ENCODE assay signal across 8 mouse cellular contexts in genomic region chr9:25309505-25310182, GRCm38 (mm10). TPM values are rescaled to one million over a fixed set of nuclear protein-coding genes. Genes with fewer than 3 reads are reported as not detected.
A peak's percentile ranks its signal among the peaks of the same experiment; 100 is the strongest.
DNase-seq lines count a peak whose midpoint lies in the region; ATAC-seq and TF ChIP-seq lines count a peak whose summit lies in the region.

No protein-coding gene starts in this region.

- 66% methylated on average over 1 of the region's 1 CpGs for WGBS in liver, adult 2 months
- 83% methylated on average over 1 of the region's 1 CpGs for WGBS in embryonic facial prominence, embryonic 14.5 days
- 90% methylated on average over 1 of the region's 1 CpGs for WGBS in kidney, embryonic 14.5 days
- 84% methylated on average over 1 of the region's 1 CpGs for WGBS in midbrain, embryonic 15.5 days

- no peaks in the 10 kb centered on the region for H3K9me3 ChIP-seq in embryonic facial prominence, embryonic 14.5 days (ENCODE audit: control insufficient read depth, low read length)
- H3K9me3 ChIP-seq in kidney, embryonic 14.5 days (ENCODE audit: control insufficient read depth, low read length) = no peaks in the 10 kb centered on the region
- no peaks in the 10 kb centered on the region for H3K9me3 ChIP-seq in midbrain, embryonic 15.5 days

- no peak overlapping the region for H3K4me3 ChIP-seq in liver, adult 2 months (ENCODE audit: insufficient read depth, low read depth, low read length)
- no peak overlapping the region for H3K4me3 ChIP-seq in embryonic facial prominence, embryonic 14.5 days (ENCODE audit: low read depth, low read length)
- no peak overlapping the region for H3K4me3 ChIP-seq in kidney, embryonic 14.5 days (ENCODE audit: low read length)
- H3K4me3 ChIP-seq in midbrain, embryonic 15.5 days = no peak overlapping the region

- no peaks in the 10 kb centered on the region for H3K4me1 ChIP-seq in liver, adult 2 months (ENCODE audit: control insufficient read depth, insufficient read depth, low read length)
- no peaks in the 10 kb centered on the region for H3K4me1 ChIP-seq in embryonic facial prominence, embryonic 14.5 days (ENCODE audit: control insufficient read depth, insufficient read depth, low read length)
- H3K4me1 ChIP-seq in kidney, embryonic 14.5 days (ENCODE audit: control insufficient read depth, insufficient read depth, low read length) = no peaks in the 10 kb centered on the region
- no peaks in the 10 kb centered on the region for H3K4me1 ChIP-seq in midbrain, embryonic 15.5 days

- ATAC-seq in embryonic facial prominence, embryonic 14.5 days (ENCODE audit: low read depth) = peak; percentile 33; the same call in 1 of the 2 replicates
- peak; percentile 79; the same call in 1 of the 2 replicates for ATAC-seq in kidney, embryonic 14.5 days (ENCODE audit: low FRiP score, low TSS enrichment)
- ATAC-seq in midbrain, embryonic 15.5 days (replicated peaks) = peak; percentile 64; the same call in 1 of the 2 replicates

- TF ChIP-seq POLR2A in liver, adult 2 months (IDR thresholded peaks at IDR 0.05; ENCODE audit: extremely low read depth, insufficient read depth, low read length) = no peak

- no peak overlapping the region for H3K4me2 ChIP-seq in embryonic facial prominence, embryonic 14.5 days (ENCODE audit: low read depth, low read length)
- no peak overlapping the region for H3K4me2 ChIP-seq in kidney, embryonic 14.5 days (replicated peaks; ENCODE audit: low read depth, low read length)
- H3K4me2 ChIP-seq in midbrain, embryonic 15.5 days = no peak overlapping the region

- peaks cover 27% of the 10 kb centered on the region for H3K36me3 ChIP-seq in liver, adult 2 months (ENCODE audit: control insufficient read depth, insufficient read depth, low read length)
- peaks cover 36% of the 10 kb centered on the region for H3K36me3 ChIP-seq in embryonic facial prominence, embryonic 14.5 days (ENCODE audit: control insufficient read depth, insufficient read depth, low read length)
- H3K36me3 ChIP-seq in kidney, embryonic 14.5 days (ENCODE audit: control insufficient read depth, insufficient read depth, low read length) = peaks cover 34% of the 10 kb centered on the region
- H3K36me3 ChIP-seq in midbrain, embryonic 15.5 days (replicated peaks) = peaks cover 12% of the 10 kb centered on the region

- H3K27ac ChIP-seq in liver, adult 2 months (replicated peaks; ENCODE audit: insufficient read depth, low read depth, low read length) = no peak overlapping the region
- H3K27ac ChIP-seq in embryonic facial prominence, embryonic 14.5 days (replicated peaks; ENCODE audit: low read depth, low read length) = no peak overlapping the region
- H3K27ac ChIP-seq in kidney, embryonic 14.5 days (ENCODE audit: low read depth, low read length) = no peak overlapping the region
- H3K27ac ChIP-seq in midbrain, embryonic 15.5 days = no peak overlapping the region

- peak; percentile 73 for TF ChIP-seq CTCF in liver, adult 2 months (IDR thresholded peaks at IDR 0.05; ENCODE audit: low read depth, low read length)

- no peaks in the 10 kb centered on the region for H3K27me3 ChIP-seq in liver, adult 2 months (ENCODE audit: control insufficient read depth, insufficient read depth, low read length)
- H3K27me3 ChIP-seq in embryonic facial prominence, embryonic 14.5 days (replicated peaks; ENCODE audit: control insufficient read depth, insufficient read depth, low read length) = no peaks in the 10 kb centered on the region
- H3K27me3 ChIP-seq in kidney, embryonic 14.5 days (ENCODE audit: control insufficient read depth, insufficient read depth, low read length) = no peaks in the 10 kb centered on the region
- no peaks in the 10 kb centered on the region for H3K27me3 ChIP-seq in midbrain, embryonic 15.5 days (replicated peaks)

- H3K79me2 ChIP-seq in liver, adult 2 months (ENCODE audit: control insufficient read depth, insufficient read depth, low read length) = 0 out of 2 replicates have a peak, but pooled peaks cover 2% of the 10 kb centered on the region

- H3K9ac ChIP-seq in liver, adult 2 months (ENCODE audit: low read depth, low read length) = no peak overlapping the region
- no peak overlapping the region for H3K9ac ChIP-seq in embryonic facial prominence, embryonic 14.5 days (ENCODE audit: low read depth, low read length)
- H3K9ac ChIP-seq in kidney, embryonic 14.5 days (ENCODE audit: low read depth, low read length) = no peak overlapping the region
- no peak overlapping the region for H3K9ac ChIP-seq in midbrain, embryonic 15.5 days

- DNase-seq in liver, adult 2 months (ENCODE audit: extremely low read depth, low read depth, low spot score) = peak; percentile 59
- no peak for DNase-seq in liver
- DNase-seq in ZHBTc4 (ENCODE audit: low read depth, low spot score) = peak; percentile 70
- DNase-seq in embryonic facial prominence, embryonic 14.5 days (ENCODE audit: low spot score) = peak; percentile 82
- no peak for DNase-seq in adrenal gland, postnatal 36 days
- DNase-seq in adrenal gland, adult 8-10 months = no peak

RNA-seq across cellular contexts. Expression of gene Sept7, which starts 57.4 kb away (rescaled TPM):
- 45.2 and 56.5 TPM in 2 replicates for total RNA-seq in liver, adult 2 months (2014; rRNA removed)
- 3.3 and 3.8 TPM in 2 replicates for polyA plus RNA-seq in liver, adult 2 months (2012; rRNA removed)
- 297 TPM in 2 replicates for polyA plus RNA-seq in embryonic facial prominence, embryonic 14.5 days (2014; fragmentation: Nextera tagmentation; extraction: Ambion mirVana)
- 318 and 331 TPM in 2 replicates for polyA plus RNA-seq in kidney, embryonic 14.5 days (2014; fragmentation: Nextera tagmentation; extraction: Ambion mirVana)
- polyA plus RNA-seq in midbrain, embryonic 15.5 days (2015; fragmentation: Nextera tagmentation; extraction: Ambion mirVana) = 225 and 229 TPM in 2 replicates
- total RNA-seq in adrenal gland, postnatal 36 days (2021) = 100 to 1,000 TPM; 112 to 128 TPM
- total RNA-seq in adrenal gland, adult 8-10 months (2022) = 100 to 1,000 TPM in 3 of 4 experiments, 10 to 100 TPM in 1; 98.7 to 122 (median 118) TPM

Comparison
In these comparisons a context has a peak if more than half of its experiments do, and no peak if none do; other contexts are left out.
1. DNase-seq: peak in liver, adult 2 months (single experiment), ZHBTc4 (single experiment) and embryonic facial prominence, embryonic 14.5 days (single experiment); none in liver (single experiment), adrenal gland, postnatal 36 days (0 of 2) and adrenal gland, adult 8-10 months (single experiment).
2. RNA of gene Sept7, which starts 57.4 kb away (polyA plus RNA-seq): 318 to 331 TPM in kidney, embryonic 14.5 days, 297 TPM in embryonic facial prominence, embryonic 14.5 days and 225 to 229 TPM in midbrain, embryonic 15.5 days; 3.3 to 3.8 TPM in liver, adult 2 months; every median in the first group is over 10 times any median in the second.
3. Peak in every context shown above with its lines, with median percentiles within 50 percentile points of each other: ATAC-seq.